In the genomic region with DNA sequence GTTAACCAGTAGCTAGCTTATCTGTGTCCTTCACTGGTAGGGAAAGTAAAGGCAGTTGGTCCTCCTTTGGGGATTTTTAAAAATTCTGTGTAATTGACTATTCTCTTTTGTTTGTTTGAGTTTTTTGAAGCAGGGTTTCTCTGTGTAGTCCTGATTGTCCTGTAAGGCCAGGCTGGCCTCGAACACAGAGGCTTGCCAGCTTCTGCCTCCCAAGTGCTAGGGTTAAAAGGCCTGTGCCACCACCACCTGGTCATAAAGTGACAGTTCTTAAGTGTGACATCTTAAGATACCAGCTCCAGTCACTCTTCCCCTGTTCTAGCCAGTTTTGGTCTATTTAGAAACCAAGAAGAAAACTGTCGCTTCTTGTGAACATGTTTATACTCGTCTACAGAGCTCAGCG, we compare ENCODE assay signal across 8 mouse cellular contexts. TPM values are rescaled to one million over a fixed set of nuclear protein-coding genes. Genes with fewer than 3 reads are reported as not detected.
A peak's percentile ranks its signal among the peaks of the same experiment; 100 is the strongest.
DNase-seq lines count a peak whose midpoint lies in the region; ATAC-seq lines count a peak whose summit lies in the region.

No protein-coding gene starts in this region.

- H3K4me3 ChIP-seq in erythroblast, embryonic 14.5 days (replicated peaks): peak overlapping the region; percentile 100
- peak overlapping the region; percentile 91 for H3K4me3 ChIP-seq in liver, embryonic 13.5 days (replicated peaks)

- no peaks in the 10 kb centered on the region for H3K27me3 ChIP-seq in erythroblast, embryonic 14.5 days (ENCODE audit: control insufficient read depth)
- H3K27me3 ChIP-seq in liver, embryonic 13.5 days: no peaks in the 10 kb centered on the region

- peak overlapping the region; percentile 89 for H3K27ac ChIP-seq in liver, embryonic 13.5 days

- no peaks in the 10 kb centered on the region for H3K9me3 ChIP-seq in erythroblast, embryonic 14.5 days (ENCODE audit: control insufficient read depth, low read length)
- no peaks in the 10 kb centered on the region for H3K9me3 ChIP-seq in liver, embryonic 13.5 days (replicated peaks)

- H3K4me1 ChIP-seq in erythroblast, embryonic 14.5 days (ENCODE audit: control insufficient read depth): peaks cover 81% of the 10 kb centered on the region
- H3K4me1 ChIP-seq in liver, embryonic 13.5 days (replicated peaks): peaks cover 77% of the 10 kb centered on the region

- peaks cover 41% of the 10 kb centered on the region for H3K36me3 ChIP-seq in erythroblast, embryonic 14.5 days (ENCODE audit: control insufficient read depth)
- H3K36me3 ChIP-seq in liver, embryonic 13.5 days: no peaks in the 10 kb centered on the region

- DNase-seq in thymus, postnatal 4 days: peak; percentile 39
- no peak for DNase-seq in thymus, postnatal 25 days
- no peak for DNase-seq in liver, embryonic 13.5 days
- no peak for DNase-seq in left cerebral cortex, adult 9 months (ENCODE audit: low spot score in 2 of 2)
- no peak for DNase-seq in left cerebral cortex, postnatal 4 days
- DNase-seq in spleen, adult 12 weeks (ENCODE audit: low spot score): no peak

- 55% methylated on average over 4 of the region's 4 CpGs for WGBS in liver, embryonic 13.5 days (ENCODE audit: insufficient replicate concordance)

- peak overlapping the region; percentile 98 for H3K9ac ChIP-seq in liver, embryonic 13.5 days

- no peak for ATAC-seq in erythroblast, adult 5-6 weeks (replicated peaks; ENCODE audit: low FRiP score, poor library complexity, severe bottlenecking)
- no peak for ATAC-seq in liver, embryonic 13.5 days (ENCODE audit: low read depth)

- peak overlapping the region; percentile 77 for H3K4me2 ChIP-seq in liver, embryonic 13.5 days

- intact Hi-C loops in left cerebral cortex, postnatal 4 days (cut with DNase I): no loop called here

RNA-seq across cellular contexts. Expression of a gene that starts 2.2 kb away (rescaled TPM):
- 1.2 TPM in 2 replicates for polyA plus RNA-seq in erythroblast, embryonic 14.5 days (2012)
- 7.1 and 7.5 TPM in 2 replicates for total RNA-seq in erythroblast, adult 5-6 weeks (2015; ENCODE audit: low replicate concordance)
- total RNA-seq in erythroblast, adult 5-6 weeks (2017; ENCODE audit: low replicate concordance): 6.8 and 11.8 TPM in 2 replicates
- polyA plus RNA-seq in liver, embryonic 13.5 days (2015; fragmentation: Nextera tagmentation; extraction: Ambion mirVana): 5.8 and 6.5 TPM in 2 replicates
- 10 to 100 TPM; 59.1 to 60.3 TPM for total RNA-seq in left cerebral cortex, postnatal 4 days (2021)

Comparison
In these comparisons a context has a peak if more than half of its experiments do, and no peak if none do; other contexts are left out.
1. RNA of a gene that starts 2.2 kb away (total RNA-seq): 59.1 to 60.3 TPM in left cerebral cortex, postnatal 4 days; 6.8 to 11.8 TPM in erythroblast, adult 5-6 weeks; every median in the first group is over 4 times any median in the second.